Mouse (Mus musculus) ES-CJ7 (cell line): ENCODE measurements around the gene Btbd1.

Source experiments
- DNase-seq: peaks from one replicate; pipeline ENCODE4 v3.0.0; 2011; ENCODE audit warnings: low read depth, low spot score

The Btbd1 gene

GRCm38 (mm10) chr7:81788536-81788935 is 40.7 kb downstream of the Btbd1 start:
- DNase-seq = no peak

- no peak for DNase-seq
Observed at GRCm38 (mm10) chr7:81777667-81778218, 51.5 kb downstream of the Btbd1 start.

- no peak for DNase-seq
Observed at GRCm38 (mm10) chr7:81775325-81775724, 53.9 kb downstream of the Btbd1 start.

DNA sequence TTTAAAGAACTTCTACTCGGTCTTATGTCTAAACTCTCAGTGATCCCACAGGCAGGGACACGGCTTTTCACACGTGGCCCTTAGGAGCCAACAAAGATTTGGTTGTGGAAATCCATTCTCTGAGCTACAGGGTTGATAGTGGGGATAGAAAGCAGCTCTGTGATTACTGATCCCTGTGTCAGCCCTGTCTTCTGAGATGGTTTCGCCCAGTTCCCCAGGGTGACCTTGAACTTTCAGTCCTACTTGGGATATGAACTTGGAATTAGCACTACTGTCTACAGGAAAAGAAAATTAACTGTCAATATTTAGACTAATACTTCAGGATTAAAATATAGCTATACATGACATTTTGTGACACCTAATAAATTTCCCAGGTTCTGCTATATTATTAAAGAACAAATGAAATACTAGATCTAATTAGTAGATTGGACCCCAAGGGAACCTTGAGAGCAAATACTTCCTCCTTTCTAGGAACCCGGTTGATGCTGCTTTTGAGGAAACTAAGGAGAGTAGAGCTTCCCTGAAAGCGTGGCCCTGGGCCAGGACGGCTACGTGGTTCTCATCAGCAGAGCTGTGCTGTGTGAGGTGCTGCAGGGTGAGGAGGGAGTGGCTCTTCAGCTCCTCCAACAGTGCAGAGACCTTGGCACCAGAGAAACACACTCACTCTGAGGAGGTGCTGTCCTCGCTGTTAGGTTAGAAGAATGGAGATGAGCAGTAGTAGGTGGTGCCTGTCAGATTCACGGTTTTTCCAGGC is 56.3 kb downstream of the Btbd1 start:
- peak; percentile 31 for DNase-seq

- peak; percentile 82 for DNase-seq
Observed at GRCm38 (mm10) chr7:81763110-81763845, 66.0 kb downstream of the Btbd1 start.

- peak; percentile 95 for DNase-seq
Observed at GRCm38 (mm10) chr7:81762180-81763109, 66.8 kb downstream of the Btbd1 start, which contains the start of gene Ramac. Ramac (plus strand) TSS chr7:81762925.

GRCm38 (mm10) chr7:81747956-81748355 is 81.3 kb downstream of the Btbd1 start:
- no peak for DNase-seq

- DNase-seq = peak; percentile 44
Observed at GRCm38 (mm10) chr7:81744145-81744544, 85.1 kb downstream of the Btbd1 start.
